Mouse (Mus musculus): ENCODE measurements around the gene Lrrc4c. TPM values are rescaled to one million over a fixed set of nuclear protein-coding genes. Genes with fewer than 3 reads are reported as not detected.

The Lrrc4c gene
- 2.3 and 3.0 TPM in 2 replicates for polyA plus RNA-seq (2015; fragmentation: Nextera tagmentation; extraction: Ambion mirVana)

- no peak for ATAC-seq (ENCODE audit: low FRiP score, low TSS enrichment)
Observed at GRCm38 (mm10) chr2:96317387-96318299, at the start of gene Lrrc4c. TSS of gene Lrrc4c (plus strand) at chr2:96318169.

GRCm38 (mm10) chr2:96275061-96275460 lies 42.9 kb upstream of the Lrrc4c start:
- no peak for ATAC-seq (ENCODE audit: low FRiP score, low TSS enrichment)
- no peaks in the 10 kb centered on the region for H3K4me1 ChIP-seq (replicated peaks; ENCODE audit: control insufficient read depth, insufficient read depth)
- no peak overlapping the region for H3K4me2 ChIP-seq (replicated peaks; ENCODE audit: low read depth)
- no peak overlapping the region for H3K27ac ChIP-seq (replicated peaks)
- no peaks in the 10 kb centered on the region for H3K27me3 ChIP-seq (ENCODE audit: control insufficient read depth, insufficient read depth, low read length)
- DNase-seq (ENCODE audit: low spot score), result no peak
- no peak overlapping the region for H3K9ac ChIP-seq (ENCODE audit: low read length)
- TF ChIP-seq CTCF (IDR thresholded peaks at IDR 0.05; ENCODE audit: low read depth) (no peak), EP300 (optimal IDR thresholded peaks at IDR 0.05) (no peak)
- H3K36me3 ChIP-seq (ENCODE audit: control insufficient read depth, insufficient read depth, low read length), result no peaks in the 10 kb centered on the region
- 56% methylated on average over 1 of the region's 1 CpGs for WGBS
- H3K9me3 ChIP-seq (ENCODE audit: control insufficient read depth, low read length), result no peaks in the 10 kb centered on the region
- H3K4me3 ChIP-seq (ENCODE audit: low read depth, low read length), result no peak overlapping the region

More at GRCm38 (mm10) chr2:96317387-96318299, at the start of gene Lrrc4c:
- DNase-seq (ENCODE audit: low spot score), result no peak
- Histone ChIP-seq H3K36me3 (ENCODE audit: control insufficient read depth, insufficient read depth, low read length) (no peaks in the 10 kb centered on the region), H3K4me1 (replicated peaks; ENCODE audit: control insufficient read depth, insufficient read depth) (no peaks in the 10 kb centered on the region), H3K9me3 (ENCODE audit: control insufficient read depth, low read length) (no peaks in the 10 kb centered on the region), H3K9ac (ENCODE audit: low read length) (no peak within 1 kb of the TSS), H3K4me3 (ENCODE audit: low read depth, low read length) (no peak within 1 kb of the TSS), H3K27me3 (ENCODE audit: control insufficient read depth, insufficient read depth, low read length) (no peaks in the 10 kb centered on the region), H3K4me2 (replicated peaks; ENCODE audit: low read depth) (peak within 1 kb of the TSS; percentile 25), H3K27ac (replicated peaks) (no peak within 1 kb of the TSS)
- TF ChIP-seq EP300 (optimal IDR thresholded peaks at IDR 0.05) (no peak), CTCF (IDR thresholded peaks at IDR 0.05; ENCODE audit: low read depth) (no peak)
- 14% methylated on average over 18 of the region's 18 CpGs for WGBS

GRCm38 (mm10) chr2:96282926-96283325 lies 35.0 kb upstream of the Lrrc4c start:
- Histone ChIP-seq H3K4me2 (replicated peaks; ENCODE audit: low read depth) (no peak overlapping the region), H3K9me3 (ENCODE audit: control insufficient read depth, low read length) (no peaks in the 10 kb centered on the region), H3K27me3 (ENCODE audit: control insufficient read depth, insufficient read depth, low read length) (no peaks in the 10 kb centered on the region), H3K36me3 (ENCODE audit: control insufficient read depth, insufficient read depth, low read length) (no peaks in the 10 kb centered on the region), H3K4me1 (replicated peaks; ENCODE audit: control insufficient read depth, insufficient read depth) (no peaks in the 10 kb centered on the region), H3K27ac (replicated peaks) (no peak overlapping the region), H3K9ac (ENCODE audit: low read length) (no peak overlapping the region), H3K4me3 (ENCODE audit: low read depth, low read length) (no peak overlapping the region)
- TF ChIP-seq EP300 (optimal IDR thresholded peaks at IDR 0.05) (no peak), CTCF (IDR thresholded peaks at IDR 0.05; ENCODE audit: low read depth) (peak; percentile 53)
- ATAC-seq (ENCODE audit: low FRiP score, low TSS enrichment) (no peak), DNase-seq (ENCODE audit: low spot score) (no peak)
- WGBS, result 64% methylated on average over 5 of the region's 5 CpGs

- H3K27ac ChIP-seq (replicated peaks), result no peak overlapping the region
- no peak overlapping the region for H3K9ac ChIP-seq (ENCODE audit: low read length)
- H3K36me3 ChIP-seq (ENCODE audit: control insufficient read depth, insufficient read depth, low read length), result no peaks in the 10 kb centered on the region
- no peaks in the 10 kb centered on the region for H3K27me3 ChIP-seq (ENCODE audit: control insufficient read depth, insufficient read depth, low read length)
- ATAC-seq (ENCODE audit: low FRiP score, low TSS enrichment), result no peak
- no peak overlapping the region for H3K4me3 ChIP-seq (ENCODE audit: low read depth, low read length)
- H3K9me3 ChIP-seq (ENCODE audit: control insufficient read depth, low read length), result no peaks in the 10 kb centered on the region
- TF ChIP-seq EP300 (optimal IDR thresholded peaks at IDR 0.05) (no peak), CTCF (IDR thresholded peaks at IDR 0.05; ENCODE audit: low read depth) (no peak)
- no peak for DNase-seq (ENCODE audit: low spot score)
- H3K4me2 ChIP-seq (replicated peaks; ENCODE audit: low read depth), result no peak overlapping the region
- WGBS, result 69% methylated on average over 4 of the region's 4 CpGs
- H3K4me1 ChIP-seq (replicated peaks; ENCODE audit: control insufficient read depth, insufficient read depth), result no peaks in the 10 kb centered on the region
Observed at GRCm38 (mm10) chr2:96287512-96287911, 30.5 kb upstream of the Lrrc4c start.

GRCm38 (mm10) chr2:96290541-96290940 lies 27.4 kb upstream of the Lrrc4c start:
- H3K9ac ChIP-seq (ENCODE audit: low read length), result no peak overlapping the region
- no peaks in the 10 kb centered on the region for H3K4me1 ChIP-seq (replicated peaks; ENCODE audit: control insufficient read depth, insufficient read depth)
- ATAC-seq (ENCODE audit: low FRiP score, low TSS enrichment) (no peak), DNase-seq (ENCODE audit: low spot score) (no peak)
- no peaks in the 10 kb centered on the region for H3K27me3 ChIP-seq (ENCODE audit: control insufficient read depth, insufficient read depth, low read length)
- H3K4me2 ChIP-seq (replicated peaks; ENCODE audit: low read depth), result no peak overlapping the region
- H3K9me3 ChIP-seq (ENCODE audit: control insufficient read depth, low read length), result no peaks in the 10 kb centered on the region
- TF ChIP-seq CTCF (IDR thresholded peaks at IDR 0.05; ENCODE audit: low read depth), result no peak
- no peak for TF ChIP-seq EP300 (optimal IDR thresholded peaks at IDR 0.05)
- H3K4me3 ChIP-seq (ENCODE audit: low read depth, low read length), result no peak overlapping the region
- H3K36me3 ChIP-seq (ENCODE audit: control insufficient read depth, insufficient read depth, low read length), result no peaks in the 10 kb centered on the region
- H3K27ac ChIP-seq (replicated peaks), result no peak overlapping the region
- 91% methylated on average over 1 of the region's 1 CpGs for WGBS

- WGBS, result 18% methylated on average over 5 of the region's 5 CpGs
- Histone ChIP-seq H3K4me3 (ENCODE audit: low read depth, low read length) (no peak overlapping the region), H3K9ac (ENCODE audit: low read length) (no peak overlapping the region), H3K27ac (replicated peaks) (no peak overlapping the region), H3K9me3 (ENCODE audit: control insufficient read depth, low read length) (no peaks in the 10 kb centered on the region), H3K36me3 (ENCODE audit: control insufficient read depth, insufficient read depth, low read length) (no peaks in the 10 kb centered on the region), H3K4me1 (replicated peaks; ENCODE audit: control insufficient read depth, insufficient read depth) (no peaks in the 10 kb centered on the region), H3K4me2 (replicated peaks; ENCODE audit: low read depth) (no peak overlapping the region), H3K27me3 (ENCODE audit: control insufficient read depth, insufficient read depth, low read length) (no peaks in the 10 kb centered on the region)
- TF ChIP-seq CTCF (IDR thresholded peaks at IDR 0.05; ENCODE audit: low read depth) (no peak), EP300 (optimal IDR thresholded peaks at IDR 0.05) (no peak)
- DNase-seq (ENCODE audit: low spot score) (no peak), ATAC-seq (ENCODE audit: low FRiP score, low TSS enrichment) (no peak)
Observed at GRCm38 (mm10) chr2:96315034-96315433, 2.9 kb upstream of the Lrrc4c start.
